Mouse (Mus musculus): ENCODE measurements around the gene Nxph1. TPM values are rescaled to one million over a fixed set of nuclear protein-coding genes. Genes with fewer than 3 reads are reported as not detected.
A peak's percentile ranks its signal among the peaks of the same experiment; 100 is the strongest.

Gene Nxph1
- polyA plus RNA-seq, 1 experiment from 2014 or later, result 15.7 TPM

- Histone ChIP-seq H3K9ac (replicated peaks) (no peak overlapping the region), H3K27ac (replicated peaks) (no peak overlapping the region), H3K4me1 (no peaks in the 10 kb centered on the region), H3K27me3 (no peaks in the 10 kb centered on the region), H3K4me3 (no peak overlapping the region), H3K36me3 (no peaks in the 10 kb centered on the region), H3K9me3 (no peaks in the 10 kb centered on the region), H3K4me2 (replicated peaks) (no peak overlapping the region)
- peak; percentile 41; the same call in 1 of the 2 replicates for ATAC-seq (ENCODE audit: low FRiP score, low read depth)
- WGBS, result 63% methylated on average over 3 of the region's 3 CpGs
Measured at GRCm38 (mm10) chr6:9182477-9182876, 234.2 kb downstream of the Nxph1 start.

- Histone ChIP-seq H3K27me3 (no peaks in the 10 kb centered on the region), H3K9ac (replicated peaks) (no peak overlapping the region), H3K27ac (replicated peaks) (no peak overlapping the region), H3K4me2 (replicated peaks) (no peak overlapping the region), H3K4me3 (no peak overlapping the region), H3K4me1 (no peaks in the 10 kb centered on the region), H3K36me3 (no peaks in the 10 kb centered on the region), H3K9me3 (no peaks in the 10 kb centered on the region)
- WGBS, result 54% methylated on average over 4 of the region's 4 CpGs
- ATAC-seq (ENCODE audit: low FRiP score, low read depth), result peak; percentile 12; the same call in 1 of the 2 replicates
Measured at GRCm38 (mm10) chr6:9210730-9211129, 262.5 kb downstream of the Nxph1 start.

- no peak overlapping the region for H3K4me3 ChIP-seq
- H3K4me1 ChIP-seq, result peaks cover 5% of the 10 kb centered on the region; the same call in 1 of the 2 replicates
- no peaks in the 10 kb centered on the region for H3K36me3 ChIP-seq
- peak; percentile 49 for ATAC-seq (ENCODE audit: low FRiP score, low read depth)
- no peaks in the 10 kb centered on the region for H3K9me3 ChIP-seq
- no peak overlapping the region for H3K9ac ChIP-seq (replicated peaks)
- H3K27ac ChIP-seq (replicated peaks), result peak overlapping the region; percentile 63
- WGBS, result 47% methylated on average over 4 of the region's 4 CpGs
- no peak overlapping the region for H3K4me2 ChIP-seq (replicated peaks)
- no peaks in the 10 kb centered on the region for H3K27me3 ChIP-seq
Measured at GRCm38 (mm10) chr6:9220724-9221453, 272.7 kb downstream of the Nxph1 start.

- Histone ChIP-seq H3K4me2 (replicated peaks) (no peak overlapping the region), H3K27me3 (no peaks in the 10 kb centered on the region), H3K27ac (replicated peaks) (no peak overlapping the region), H3K4me1 (no peaks in the 10 kb centered on the region), H3K9ac (replicated peaks) (no peak overlapping the region), H3K4me3 (no peak overlapping the region), H3K36me3 (no peaks in the 10 kb centered on the region), H3K9me3 (no peaks in the 10 kb centered on the region)
- no peak; the same call in 1 of the 2 replicates for ATAC-seq (ENCODE audit: low FRiP score, low read depth)
Measured at GRCm38 (mm10) chr6:9234802-9235201, 286.6 kb downstream of the Nxph1 start.

GRCm38 (mm10) chr6:9267998-9268397, 319.8 kb downstream of the Nxph1 start:
- WGBS, result 16% methylated on average over 1 of the region's 1 CpGs
- H3K36me3 ChIP-seq, result no peaks in the 10 kb centered on the region
- H3K9me3 ChIP-seq, result no peaks in the 10 kb centered on the region
- H3K4me1 ChIP-seq, result no peaks in the 10 kb centered on the region
- H3K27ac ChIP-seq (replicated peaks), result no peak overlapping the region
- ATAC-seq (ENCODE audit: low FRiP score, low read depth), result 0 out of 2 replicates have a peak, but pooled peaks have one; percentile 41
- no peak overlapping the region for H3K9ac ChIP-seq (replicated peaks)
- no peak overlapping the region for H3K4me2 ChIP-seq (replicated peaks)
- H3K4me3 ChIP-seq, result no peak overlapping the region
- H3K27me3 ChIP-seq, result no peaks in the 10 kb centered on the region

Other genes starting within 250 kb of the Nxph1 start
- gene Ica1, start 169.9 kb upstream of the Nxph1 start, polyA plus RNA-seq (2016; fragmentation: Nextera tagmentation; extraction: Ambion mirVana), result 18.4 and 20.1 TPM in 2 replicates

Measured in midbrain, embryonic 12.5 days (tissue).